ENCODE assay signal across 8 mouse cellular contexts in genomic region chr2:152360271-152360775, GRCm38 (mm10). TPM values are rescaled to one million over a fixed set of nuclear protein-coding genes. Genes with fewer than 3 reads are reported as not detected.
DNase-seq lines count a peak whose midpoint lies in the region; ATAC-seq and TF ChIP-seq lines count a peak whose summit lies in the region.

No protein-coding gene starts in this region.

- H3K27me3 ChIP-seq in heart, postnatal 0 days (ENCODE audit: control insufficient read depth, insufficient read depth, low read length): no peaks in the 10 kb centered on the region
- no peaks in the 10 kb centered on the region for H3K27me3 ChIP-seq in lung, embryonic 14.5 days (ENCODE audit: insufficient read depth, low read length)
- no peaks in the 10 kb centered on the region for H3K27me3 ChIP-seq in midbrain, embryonic 11.5 days (ENCODE audit: control insufficient read depth, insufficient read depth, low read length)

- H3K9ac ChIP-seq in heart, postnatal 0 days (replicated peaks; ENCODE audit: low read depth, low read length): no peak overlapping the region
- peak overlapping the region; percentile 13; the same call in 1 of the 2 replicates for H3K9ac ChIP-seq in lung, embryonic 14.5 days
- no peak overlapping the region for H3K9ac ChIP-seq in midbrain, embryonic 11.5 days (ENCODE audit: low read length)

- 14% methylated on average over 7 of the region's 7 CpGs for WGBS in heart, postnatal 0 days
- 26% methylated on average over 7 of the region's 7 CpGs for WGBS in lung, embryonic 14.5 days
- WGBS in midbrain, embryonic 11.5 days: 59% methylated on average over 7 of the region's 7 CpGs

- peak; percentile 50 for DNase-seq in CD4-positive helper T cell, adult 2 months (ENCODE audit: low read depth, low spot score)
- peak; percentile 85 for DNase-seq in adrenal gland, postnatal 10 days
- peak; percentile 81 for DNase-seq in heart, postnatal 0 days (ENCODE audit: low spot score)
- peak; percentile 54 for DNase-seq in lung, embryonic 14.5 days
- peak; percentile 57 for DNase-seq in thymus, postnatal 0 days (ENCODE audit: low spot score)
- no peak for DNase-seq in right cerebral cortex, postnatal 25 days
- DNase-seq in embryo, embryonic 9.5 days (ENCODE audit: extremely low spot score): no peak
- DNase-seq in midbrain, embryonic 11.5 days (ENCODE audit: low spot score, missing footprints): no peak

- H3K4me2 ChIP-seq in heart, postnatal 0 days (ENCODE audit: low read depth, low read length): no peak overlapping the region
- no peak overlapping the region for H3K4me2 ChIP-seq in lung, embryonic 14.5 days
- no peak overlapping the region for H3K4me2 ChIP-seq in midbrain, embryonic 11.5 days

- TF ChIP-seq CTCF in heart, postnatal 0 days (IDR thresholded peaks at IDR 0.05; ENCODE audit: low read depth): no peak
- no peak for TF ChIP-seq CTCF in lung, embryonic 14.5 days (IDR thresholded peaks at IDR 0.05; ENCODE audit: low read depth)

- no peaks in the 10 kb centered on the region for H3K9me3 ChIP-seq in heart, postnatal 0 days (replicated peaks; ENCODE audit: control insufficient read depth, low read length)
- H3K9me3 ChIP-seq in lung, embryonic 14.5 days (ENCODE audit: low read depth, low read length): no peaks in the 10 kb centered on the region
- no peaks in the 10 kb centered on the region for H3K9me3 ChIP-seq in midbrain, embryonic 11.5 days (ENCODE audit: control insufficient read depth, low read length)

- peak overlapping the region; percentile 75 for H3K27ac ChIP-seq in heart, postnatal 0 days (ENCODE audit: low read depth)
- H3K27ac ChIP-seq in lung, embryonic 14.5 days (ENCODE audit: low read depth): peak overlapping the region; percentile 9
- H3K27ac ChIP-seq in midbrain, embryonic 11.5 days (ENCODE audit: low read depth, low read length): no peak overlapping the region

- peak; percentile 92 for TF ChIP-seq EP300 in heart, postnatal 0 days (IDR thresholded peaks at IDR 0.05; ENCODE audit: low read depth)

- peak; percentile 55 for ATAC-seq in heart, postnatal 0 days (ENCODE audit: insufficient read depth, low read depth)
- ATAC-seq in lung, embryonic 14.5 days (ENCODE audit: insufficient read depth): no peak
- no peak for ATAC-seq in midbrain, embryonic 11.5 days (ENCODE audit: low FRiP score)

- no peaks in the 10 kb centered on the region for H3K36me3 ChIP-seq in heart, postnatal 0 days (replicated peaks; ENCODE audit: control insufficient read depth, insufficient read depth, low read length)
- no peaks in the 10 kb centered on the region for H3K36me3 ChIP-seq in lung, embryonic 14.5 days (ENCODE audit: insufficient read depth)
- no peaks in the 10 kb centered on the region for H3K36me3 ChIP-seq in midbrain, embryonic 11.5 days (ENCODE audit: control insufficient read depth, insufficient read depth, low read length)

- no peak overlapping the region for H3K4me3 ChIP-seq in heart, postnatal 0 days (ENCODE audit: low read depth, low read length)
- H3K4me3 ChIP-seq in lung, embryonic 14.5 days (ENCODE audit: low read depth, low read length): no peak overlapping the region
- H3K4me3 ChIP-seq in midbrain, embryonic 11.5 days (ENCODE audit: low read depth, low read length): no peak overlapping the region

- H3K4me1 ChIP-seq in heart, postnatal 0 days (ENCODE audit: control insufficient read depth, insufficient read depth): peaks cover 15% of the 10 kb centered on the region
- 0 out of 2 replicates have a peak, but pooled peaks cover 4% of the 10 kb centered on the region for H3K4me1 ChIP-seq in lung, embryonic 14.5 days (ENCODE audit: insufficient read depth)
- H3K4me1 ChIP-seq in midbrain, embryonic 11.5 days (ENCODE audit: control insufficient read depth, insufficient read depth, low read length): no peaks in the 10 kb centered on the region

RNA-seq across cellular contexts. Expression of gene Nrsn2, which starts 16.1 kb away (rescaled TPM):
- 1 to 10 TPM; 1.8 to 2.8 TPM for total RNA-seq in adrenal gland, postnatal 10 days (2021)
- total RNA-seq in heart, postnatal 0 days (2014; rRNA removed; ENCODE audit: low replicate concordance): not detected in 2 replicates
- polyA plus RNA-seq in heart, postnatal 0 days (2015; fragmentation: Nextera tagmentation; extraction: Ambion mirVana): 0.12 and 0.33 TPM in 2 replicates
- 0.26 TPM in 1 of 2 replicates, not detected in the other for polyA plus RNA-seq in lung, embryonic 14.5 days (2014; fragmentation: Nextera tagmentation; extraction: Ambion mirVana)
- not detected in 2 replicates for polyA plus RNA-seq in thymus, postnatal 0 days (2015; fragmentation: Nextera tagmentation; extraction: Ambion mirVana)
- polyA plus RNA-seq in midbrain, embryonic 11.5 days (2014; fragmentation: Nextera tagmentation; extraction: Ambion mirVana): 5.3 and 6.2 TPM in 2 replicates

RNA-seq across cellular contexts. Expression of gene Trib3, which starts 16.5 kb away (rescaled TPM):
- total RNA-seq in adrenal gland, postnatal 10 days (2021): 1 to 10 TPM; 4.6 to 6.8 TPM
- 0.39 TPM in 1 of 2 replicates, not detected in the other for total RNA-seq in heart, postnatal 0 days (2014; rRNA removed; ENCODE audit: low replicate concordance)
- polyA plus RNA-seq in heart, postnatal 0 days (2015; fragmentation: Nextera tagmentation; extraction: Ambion mirVana): 2.5 and 2.6 TPM in 2 replicates
- polyA plus RNA-seq in lung, embryonic 14.5 days (2014; fragmentation: Nextera tagmentation; extraction: Ambion mirVana): 2.2 and 2.7 TPM in 2 replicates
- 1.4 and 1.6 TPM in 2 replicates for polyA plus RNA-seq in thymus, postnatal 0 days (2015; fragmentation: Nextera tagmentation; extraction: Ambion mirVana)
- 1.1 and 1.2 TPM in 2 replicates for polyA plus RNA-seq in midbrain, embryonic 11.5 days (2014; fragmentation: Nextera tagmentation; extraction: Ambion mirVana)

RNA-seq across cellular contexts. Expression of gene Rbck1, which starts 27.9 kb away (rescaled TPM):
- total RNA-seq in adrenal gland, postnatal 10 days (2021): 100 to 1,000 TPM in 1 of 2 experiments, 10 to 100 TPM in 1; 92.9 to 124 TPM
- 104 and 112 TPM in 2 replicates for total RNA-seq in heart, postnatal 0 days (2014; rRNA removed; ENCODE audit: low replicate concordance)
- polyA plus RNA-seq in heart, postnatal 0 days (2015; fragmentation: Nextera tagmentation; extraction: Ambion mirVana): 52.0 and 54.4 TPM in 2 replicates
- 85.8 and 92.8 TPM in 2 replicates for polyA plus RNA-seq in lung, embryonic 14.5 days (2014; fragmentation: Nextera tagmentation; extraction: Ambion mirVana)
- polyA plus RNA-seq in thymus, postnatal 0 days (2015; fragmentation: Nextera tagmentation; extraction: Ambion mirVana): 131 and 138 TPM in 2 replicates
- polyA plus RNA-seq in midbrain, embryonic 11.5 days (2014; fragmentation: Nextera tagmentation; extraction: Ambion mirVana): 62.0 and 70.1 TPM in 2 replicates

RNA-seq across cellular contexts. Expression of gene Sox12, which starts 37.5 kb away (rescaled TPM):
- total RNA-seq in adrenal gland, postnatal 10 days (2021): 10 to 100 TPM; 15.7 to 22.7 TPM
- 19.9 and 30.0 TPM in 2 replicates for total RNA-seq in heart, postnatal 0 days (2014; rRNA removed; ENCODE audit: low replicate concordance)
- polyA plus RNA-seq in heart, postnatal 0 days (2015; fragmentation: Nextera tagmentation; extraction: Ambion mirVana): 5.0 and 5.5 TPM in 2 replicates
- polyA plus RNA-seq in lung, embryonic 14.5 days (2014; fragmentation: Nextera tagmentation; extraction: Ambion mirVana): 17.2 and 19.4 TPM in 2 replicates
- polyA plus RNA-seq in thymus, postnatal 0 days (2015; fragmentation: Nextera tagmentation; extraction: Ambion mirVana): 0.91 and 1.2 TPM in 2 replicates
- 16.9 and 17.8 TPM in 2 replicates for polyA plus RNA-seq in midbrain, embryonic 11.5 days (2014; fragmentation: Nextera tagmentation; extraction: Ambion mirVana)

RNA-seq across cellular contexts. Expression of gene Zcchc3, which starts 54.5 kb away (rescaled TPM):
- total RNA-seq in adrenal gland, postnatal 10 days (2021): 10 to 100 TPM in 1 of 2 experiments, 1 to 10 TPM in 1; 9.4 to 11.1 TPM
- 21.1 and 27.2 TPM in 2 replicates for total RNA-seq in heart, postnatal 0 days (2014; rRNA removed; ENCODE audit: low replicate concordance)
- 18.3 and 20.6 TPM in 2 replicates for polyA plus RNA-seq in heart, postnatal 0 days (2015; fragmentation: Nextera tagmentation; extraction: Ambion mirVana)
- polyA plus RNA-seq in lung, embryonic 14.5 days (2014; fragmentation: Nextera tagmentation; extraction: Ambion mirVana): 38.6 and 42.3 TPM in 2 replicates
- polyA plus RNA-seq in thymus, postnatal 0 days (2015; fragmentation: Nextera tagmentation; extraction: Ambion mirVana): 7.2 and 7.4 TPM in 2 replicates
- 52.0 and 55.0 TPM in 2 replicates for polyA plus RNA-seq in midbrain, embryonic 11.5 days (2014; fragmentation: Nextera tagmentation; extraction: Ambion mirVana)

Comparison
In these comparisons a context has a peak if more than half of its experiments do, and no peak if none do; other contexts are left out.
1. DNase-seq: peak in CD4-positive helper T cell, adult 2 months (single experiment), adrenal gland, postnatal 10 days (single experiment), heart, postnatal 0 days (single experiment), lung, embryonic 14.5 days (single experiment) and thymus, postnatal 0 days (single experiment); none in right cerebral cortex, postnatal 25 days (single experiment), embryo, embryonic 9.5 days (single experiment) and midbrain, embryonic 11.5 days (single experiment).